Mouse (Mus musculus): Measurements from ENCODE around the gene Gadd45b.

The Gadd45b gene

GRCm38 (mm10) chr10:80929299-80930226 is at the start of gene Gadd45b:
TSS of gene Gadd45b (plus strand) at chr10:80930073.
- peak; percentile 97 for DNase-seq (ENCODE audit: low read depth, low spot score)

- DNase-seq (ENCODE audit: low read depth, low spot score) = peak; percentile 56
These were observed 49.7 kb upstream of the Gadd45b start for GRCm38 (mm10) chr10:80880131-80880641.

- DNase-seq (ENCODE audit: low read depth, low spot score) = no peak
These were observed 49.0 kb upstream of the Gadd45b start for GRCm38 (mm10) chr10:80880901-80881300.

- peak; percentile 46 for DNase-seq (ENCODE audit: low read depth, low spot score)
These were observed 48.6 kb upstream of the Gadd45b start for GRCm38 (mm10) chr10:80881301-80881700.

- no peak for DNase-seq (ENCODE audit: low read depth, low spot score)
These were observed 42.7 kb upstream of the Gadd45b start for GRCm38 (mm10) chr10:80887181-80887580.

GRCm38 (mm10) chr10:80895100-80895499 is 34.8 kb upstream of the Gadd45b start:
- no peak for DNase-seq (ENCODE audit: low read depth, low spot score)

GRCm38 (mm10) chr10:80895697-80896096 is 34.2 kb upstream of the Gadd45b start:
- no peak for DNase-seq (ENCODE audit: low read depth, low spot score)

- DNase-seq (ENCODE audit: low read depth, low spot score) = no peak
These were observed 33.0 kb upstream of the Gadd45b start for GRCm38 (mm10) chr10:80896581-80897485.

GRCm38 (mm10) chr10:80897861-80898510 is 31.9 kb upstream of the Gadd45b start:
- no peak for DNase-seq (ENCODE audit: low read depth, low spot score)

GRCm38 (mm10) chr10:80899074-80899473 is 30.8 kb upstream of the Gadd45b start:
- DNase-seq (ENCODE audit: low read depth, low spot score) = no peak

GRCm38 (mm10) chr10:80899591-80900317 is 30.1 kb upstream of the Gadd45b start:
- DNase-seq (ENCODE audit: low read depth, low spot score) = no peak

GRCm38 (mm10) chr10:80900318-80901247 is 29.3 kb upstream of the Gadd45b start, which contains the start of gene Timm13:
TSS of gene Timm13 (minus strand) at chr10:80900969.
- DNase-seq (ENCODE audit: low read depth, low spot score) = peak; percentile 99

- DNase-seq (ENCODE audit: low read depth, low spot score) = no peak
These were observed 28.2 kb upstream of the Gadd45b start for GRCm38 (mm10) chr10:80901409-80902272.

- DNase-seq (ENCODE audit: low read depth, low spot score) = no peak
These were observed 27.5 kb upstream of the Gadd45b start for GRCm38 (mm10) chr10:80902273-80902940.

- DNase-seq (ENCODE audit: low read depth, low spot score) = no peak
These were observed 26.6 kb upstream of the Gadd45b start for GRCm38 (mm10) chr10:80903282-80903681.

- DNase-seq (ENCODE audit: low read depth, low spot score) = no peak
These were observed 25.7 kb upstream of the Gadd45b start for GRCm38 (mm10) chr10:80904004-80904693.

GRCm38 (mm10) chr10:80904709-80905108 is 25.2 kb upstream of the Gadd45b start:
- DNase-seq (ENCODE audit: low read depth, low spot score) = no peak

Data from embryo, embryonic 11.5 days (tissue).